Mouse (Mus musculus) retina, adult 2 months (tissue): ENCODE data around the gene Scrg1.
"Not testable (repeated sequence)": the region's sequence is repeated elsewhere in the genome, so short reads cannot be mapped to it uniquely, and the experiment has no call there.

Experiments
- DNase-seq: peaks from one replicate; pipeline ENCODE4 v3.0.0-alpha.2; 2012; ENCODE audit warnings: low read depth, low spot score

Scrg1 gene

GRCm38 (mm10) chr8:57455765-57456164 is at the start of gene Scrg1:
Gene Scrg1 (plus strand): TSS chr8:57455923.
- DNase-seq, result no peak

GRCm38 (mm10) chr8:57406366-57406765 is 49.4 kb upstream of the Scrg1 start:
- no peak for DNase-seq

- no peak for DNase-seq
Observed at GRCm38 (mm10) chr8:57409333-57409732, 46.4 kb upstream of the Scrg1 start.

- DNase-seq, result no peak
Observed at GRCm38 (mm10) chr8:57409779-57410472, 45.8 kb upstream of the Scrg1 start.

- DNase-seq, result no peak
Observed at GRCm38 (mm10) chr8:57410473-57410863, 45.3 kb upstream of the Scrg1 start.

GRCm38 (mm10) chr8:57411366-57411765 is 44.4 kb upstream of the Scrg1 start:
- no peak for DNase-seq

- DNase-seq, result no peak
Observed at GRCm38 (mm10) chr8:57416827-57417226, 38.9 kb upstream of the Scrg1 start.

- DNase-seq, result no peak
Observed at GRCm38 (mm10) chr8:57426074-57426473, 29.6 kb upstream of the Scrg1 start.

GRCm38 (mm10) chr8:57427581-57428366 is 27.9 kb upstream of the Scrg1 start:
- no peak for DNase-seq

- no peak for DNase-seq
Observed at GRCm38 (mm10) chr8:57428566-57428965, 27.2 kb upstream of the Scrg1 start.

GRCm38 (mm10) chr8:57429166-57429887 is 26.4 kb upstream of the Scrg1 start:
- peak; percentile 61 for DNase-seq

GRCm38 (mm10) chr8:57429888-57430274 is 25.8 kb upstream of the Scrg1 start:
- not testable (repeated sequence) for DNase-seq

- no peak for DNase-seq
Observed at GRCm38 (mm10) chr8:57430901-57431300, 24.8 kb upstream of the Scrg1 start.

- no peak for DNase-seq
Observed at GRCm38 (mm10) chr8:57432802-57433201, 22.9 kb upstream of the Scrg1 start.

- no peak for DNase-seq
Observed at GRCm38 (mm10) chr8:57435768-57436436, 19.8 kb upstream of the Scrg1 start.

GRCm38 (mm10) chr8:57436437-57436796 is 19.3 kb upstream of the Scrg1 start:
- DNase-seq, result no peak

- DNase-seq, result no peak
Observed at GRCm38 (mm10) chr8:57441131-57441530, 14.6 kb upstream of the Scrg1 start.

- DNase-seq, result no peak
Observed at GRCm38 (mm10) chr8:57441556-57441955, 14.2 kb upstream of the Scrg1 start.

GRCm38 (mm10) chr8:57443289-57443688 is 12.4 kb upstream of the Scrg1 start:
- no peak for DNase-seq

- not testable (repeated sequence) for DNase-seq
Observed at GRCm38 (mm10) chr8:57445901-57446300, 9.8 kb upstream of the Scrg1 start.

- no peak for DNase-seq
Observed at GRCm38 (mm10) chr8:57450726-57451125, 5.0 kb upstream of the Scrg1 start.

- DNase-seq, result no peak
Observed at GRCm38 (mm10) chr8:57451896-57452295, 3.8 kb upstream of the Scrg1 start.
